Mouse (Mus musculus) cerebellum, adult 2 months (tissue): Measurements from ENCODE around the gene Fbxo42.

Source experiments
- CTCF ChIP-seq: fragments of 200-500 bp; IDR thresholded peaks from 2 replicates; pipeline ENCODE4 v1.5.1; 2011; ENCODE audit warnings: low read depth, mild to moderate bottlenecking, control low read depth, low read length, moderate library complexity, borderline replicate concordance; ENCODE audit not compliant: insufficient read depth
- POLR2A ChIP-seq: fragments of 200-500 bp; IDR thresholded peaks from 2 replicates; pipeline ENCODE4 v1.6.1; 2011; ENCODE audit warnings: low read length, control low read depth, borderline replicate concordance; ENCODE audit not compliant: insufficient read depth

- TF ChIP-seq POLR2A: no peak
- no peak for TF ChIP-seq CTCF
These were observed 12.5 kb downstream of the Fbxo42 start for GRCm38 (mm10) chr4:141160193-141160592.
